Mouse (Mus musculus) T-helper 1 cell (primary cell): Measurements from ENCODE around the gene Il10.

Experiments
- in situ Hi-C: fragments of 300-600 bp; cut with MboI, MseI; formaldehyde crosslinking; loops from one replicate; pipeline ENCODE4 v1.15.1; 2025; ENCODE audit warnings: high pct_unique_total_duplicates

The Il10 gene

DNA sequence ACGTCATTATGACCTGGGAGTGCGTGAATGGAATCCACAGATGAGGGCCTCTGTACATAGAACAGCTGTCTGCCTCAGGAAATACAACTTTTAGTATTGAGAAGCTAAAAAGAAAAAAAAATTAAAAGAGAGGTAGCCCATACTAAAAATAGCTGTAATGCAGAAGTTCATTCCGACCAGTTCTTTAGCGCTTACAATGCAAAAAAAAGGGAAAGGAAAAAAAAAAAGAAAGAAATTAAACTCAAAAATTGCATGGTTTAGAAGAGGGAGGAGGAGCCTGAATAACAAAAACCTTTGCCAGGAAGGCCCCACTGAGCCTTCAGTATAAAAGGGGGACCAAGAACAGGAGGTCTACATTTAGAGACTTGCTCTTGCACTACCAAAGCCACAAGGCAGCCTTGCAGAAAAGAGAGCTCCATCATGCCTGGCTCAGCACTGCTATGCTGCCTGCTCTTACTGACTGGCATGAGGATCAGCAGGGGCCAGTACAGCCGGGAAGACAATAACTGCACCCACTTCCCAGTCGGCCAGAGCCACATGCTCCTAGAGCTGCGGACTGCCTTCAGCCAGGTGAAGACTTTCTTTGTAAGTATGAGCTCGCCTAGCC is at the start of gene Il10:
Gene Il10, plus strand, starts transcription at position 354 of the 607 bp plus-strand sequence.
- in situ Hi-C loops: no loop called here

DNA sequence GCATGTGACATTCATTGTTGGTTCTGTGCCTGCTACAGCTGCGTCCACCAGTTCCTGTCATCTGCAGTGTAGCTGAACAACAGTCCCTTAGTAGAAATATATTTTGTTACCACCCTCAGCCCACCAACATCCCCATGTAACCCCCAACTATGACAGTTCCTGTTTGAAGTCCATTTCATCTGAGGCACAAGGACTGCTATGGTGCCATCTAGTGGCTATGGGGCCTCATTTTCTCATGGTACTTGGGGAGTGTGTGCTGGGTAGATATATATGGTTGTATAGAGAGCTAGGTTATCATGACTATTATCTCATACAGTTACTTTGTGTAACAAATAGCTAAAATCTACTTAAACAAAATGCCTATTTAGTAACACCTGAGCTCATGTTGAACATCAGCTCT is 40.2 kb upstream of the Il10 start:
- in situ Hi-C loops: loop anchor here (5.0 kb wide), 1 partner anchor 92 kb away; the partner anchor contains the start of gene Il24

DNA sequence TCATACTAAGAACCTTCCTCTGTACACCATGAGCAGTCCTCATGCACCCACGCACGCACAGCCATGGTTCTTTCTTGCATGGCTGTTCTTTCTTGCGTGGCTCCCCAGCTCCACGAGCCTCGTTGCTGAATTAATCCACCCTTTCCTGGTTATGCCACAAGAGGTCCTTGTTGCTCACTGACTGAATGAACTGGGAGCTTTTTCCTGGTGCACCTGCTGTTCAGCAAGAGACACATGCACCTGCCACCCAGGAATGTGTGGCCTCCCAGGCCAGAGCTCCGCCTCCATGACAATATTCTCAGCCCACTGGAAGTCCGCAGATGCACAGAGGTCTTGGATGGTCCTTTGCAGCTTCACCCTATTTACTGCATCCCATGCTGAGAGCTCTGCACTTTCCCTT is 35.2 kb upstream of the Il10 start:
- in situ Hi-C loops: no loop called here

DNA sequence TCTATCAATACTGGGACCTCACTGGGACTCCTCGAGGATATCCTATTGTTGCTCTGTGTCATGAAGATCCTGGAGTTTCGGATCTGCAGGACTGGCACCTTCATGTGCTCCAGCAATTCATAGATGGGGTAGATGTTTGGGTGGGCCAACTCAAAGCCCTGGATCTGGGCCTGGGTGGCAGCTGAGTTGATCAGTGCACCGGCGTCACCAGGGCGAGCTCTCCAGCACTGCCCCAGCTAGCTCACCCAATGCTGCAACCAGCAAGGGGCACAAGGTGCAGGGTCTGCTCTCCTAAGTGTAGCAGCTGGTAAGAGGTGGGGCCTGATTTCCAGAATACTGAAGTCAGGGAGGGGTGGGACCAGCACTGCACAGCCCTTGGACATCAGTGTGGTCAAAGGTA is 32.6 kb upstream of the Il10 start:
- in situ Hi-C loops: loop anchor here (5.0 kb wide), 1 partner anchor 70 kb away; no protein-coding TSS in a partner anchor

DNA sequence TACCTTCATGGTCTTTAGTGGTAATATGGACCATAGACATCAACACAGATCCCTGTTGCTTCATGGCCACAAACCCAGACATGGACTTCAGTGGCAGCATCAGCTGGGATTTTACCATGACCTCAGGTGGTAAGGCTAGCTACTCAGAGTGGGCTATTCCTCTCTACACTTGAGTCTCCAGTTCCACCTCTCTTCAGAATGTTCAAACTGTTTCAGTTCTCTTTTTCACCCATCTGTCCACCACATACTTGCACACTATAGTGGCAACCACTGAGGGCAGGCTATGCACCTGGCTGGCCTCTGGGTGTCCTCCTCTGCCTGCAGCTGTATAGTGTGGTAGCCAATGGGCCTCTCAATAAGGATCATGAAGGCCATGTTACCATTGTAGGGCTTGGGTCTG is 32.2 kb upstream of the Il10 start:
- in situ Hi-C loops: loop anchor here (5.0 kb wide), 1 partner anchor 70 kb away; no protein-coding TSS in a partner anchor

DNA sequence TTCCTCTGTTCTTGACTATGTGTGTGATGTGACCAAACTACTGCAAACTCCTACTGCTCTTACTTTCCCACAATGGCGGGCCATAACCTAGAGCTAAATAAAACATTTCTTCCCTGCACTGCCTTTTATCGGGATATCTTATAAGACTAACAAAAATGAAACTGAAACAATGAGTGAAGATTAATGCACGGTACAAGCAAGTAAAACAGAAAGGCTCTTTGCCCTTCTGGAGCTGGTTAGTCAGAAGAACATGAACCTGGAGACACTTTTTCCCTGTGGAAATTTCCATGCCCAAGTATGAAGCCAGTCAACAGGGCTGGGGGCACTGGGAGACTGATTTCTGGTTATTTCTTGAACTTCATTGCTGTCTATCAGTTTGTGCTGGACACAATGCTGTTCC is 30.3 kb upstream of the Il10 start:
- in situ Hi-C loops: loop anchor here (5.0 kb wide), 1 partner anchor 68 kb away; no protein-coding TSS in a partner anchor

DNA sequence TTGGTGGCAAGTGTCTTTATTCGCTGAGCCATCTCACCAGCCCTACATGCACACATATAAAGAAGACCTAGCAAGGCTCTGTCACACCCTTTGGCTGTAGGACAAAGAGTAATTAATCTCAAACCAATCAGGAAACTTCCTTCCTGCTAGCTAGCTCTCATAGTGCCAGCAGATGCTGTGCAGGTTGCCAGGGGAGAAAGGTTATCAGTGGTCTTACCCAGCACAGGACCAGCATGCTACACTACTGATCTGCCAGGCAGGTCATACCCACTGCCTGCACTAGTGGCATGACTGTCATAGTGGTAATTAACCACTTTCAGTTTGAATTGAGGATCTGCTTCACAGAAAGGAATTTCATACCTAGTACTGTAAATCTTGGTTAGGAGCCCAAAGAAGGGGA is 29.2 kb upstream of the Il10 start:
- in situ Hi-C loops: no loop called here

DNA sequence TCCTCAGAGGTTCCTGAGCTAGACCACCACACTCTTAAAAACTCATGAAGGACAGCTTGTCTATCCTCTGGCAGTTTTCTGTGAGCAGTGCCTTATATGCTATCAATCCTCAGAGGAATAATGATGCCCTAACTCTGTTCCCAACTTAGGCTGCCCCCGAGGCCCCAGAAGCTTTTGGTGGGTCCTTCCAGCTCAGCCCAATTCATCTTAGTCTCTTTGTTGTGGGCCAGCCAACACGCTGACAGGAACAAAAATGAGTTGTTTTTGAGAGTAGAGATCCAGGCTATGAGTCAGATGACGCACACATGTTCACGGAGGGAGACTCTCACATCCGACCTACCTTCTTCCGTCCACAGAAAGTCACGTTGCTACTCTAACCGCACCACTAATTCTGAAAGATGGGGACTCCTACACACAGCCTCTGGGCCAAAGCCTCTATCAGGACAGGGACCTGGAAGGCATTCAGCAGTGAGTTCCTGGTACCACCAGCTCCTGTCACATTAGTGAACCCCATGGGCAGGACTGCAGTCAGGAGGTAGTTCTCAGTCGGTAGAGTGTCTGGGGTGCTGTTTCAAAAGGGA is 26.0 kb upstream of the Il10 start:
- in situ Hi-C loops: no loop called here

DNA sequence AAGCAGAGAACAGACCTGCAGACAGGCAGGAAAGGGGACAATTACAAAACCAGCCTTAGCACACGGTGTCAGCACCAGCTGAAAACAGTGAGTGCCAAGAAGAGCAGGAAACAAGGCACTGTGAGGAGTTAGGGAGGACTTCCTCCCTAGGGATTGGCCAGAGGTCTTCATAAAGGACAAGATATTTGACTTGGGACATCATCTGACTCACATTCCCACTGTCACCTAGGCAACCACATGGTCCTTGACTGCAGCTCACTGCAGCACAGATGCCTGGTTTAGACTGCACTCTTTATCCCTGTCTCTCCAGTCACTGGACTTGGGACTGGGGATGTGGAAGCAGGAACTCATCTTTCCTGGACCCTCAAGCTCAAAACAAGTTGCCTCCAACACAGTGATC is 24.1 kb upstream of the Il10 start:
- in situ Hi-C loops: no loop called here

DNA sequence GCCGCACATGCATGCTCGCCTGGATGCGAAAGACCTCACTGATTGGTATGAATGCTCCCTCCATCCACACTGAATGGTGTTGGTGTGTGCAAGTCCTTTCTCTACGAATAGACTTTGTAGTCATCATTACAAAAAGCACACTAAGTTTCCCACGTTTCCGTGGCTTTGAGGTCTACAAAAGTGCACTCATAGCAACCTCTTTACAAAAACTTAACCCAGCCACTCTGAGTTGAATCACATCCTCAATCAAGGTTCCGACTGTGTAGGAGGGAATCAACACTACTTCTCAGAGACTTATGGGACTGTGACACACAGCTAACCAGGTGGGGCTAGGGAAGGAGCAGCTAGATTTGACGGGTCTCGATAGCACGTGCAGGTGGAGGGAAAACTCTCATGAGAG is 23.3 kb upstream of the Il10 start:
- in situ Hi-C loops: no loop called here

DNA sequence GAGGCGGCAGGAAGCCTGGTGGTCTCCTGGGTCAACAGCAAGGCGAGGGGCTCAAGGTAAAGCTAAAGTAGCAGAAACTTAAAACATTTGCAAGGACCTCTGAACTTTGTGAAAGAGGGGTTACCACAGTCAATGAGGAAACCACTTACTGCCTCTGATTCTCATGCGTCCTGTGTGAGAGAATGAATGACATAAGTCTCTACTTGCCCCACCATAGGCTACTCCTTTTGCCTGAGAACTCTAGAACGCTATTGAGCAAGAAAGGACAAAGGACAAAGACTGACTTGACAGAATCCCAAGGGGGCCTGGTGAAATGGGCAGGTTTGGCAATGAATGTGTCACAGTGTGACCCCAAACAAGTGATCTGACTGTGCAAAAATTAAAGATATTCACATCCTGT is 22.2 kb upstream of the Il10 start:
- in situ Hi-C loops: no loop called here

DNA sequence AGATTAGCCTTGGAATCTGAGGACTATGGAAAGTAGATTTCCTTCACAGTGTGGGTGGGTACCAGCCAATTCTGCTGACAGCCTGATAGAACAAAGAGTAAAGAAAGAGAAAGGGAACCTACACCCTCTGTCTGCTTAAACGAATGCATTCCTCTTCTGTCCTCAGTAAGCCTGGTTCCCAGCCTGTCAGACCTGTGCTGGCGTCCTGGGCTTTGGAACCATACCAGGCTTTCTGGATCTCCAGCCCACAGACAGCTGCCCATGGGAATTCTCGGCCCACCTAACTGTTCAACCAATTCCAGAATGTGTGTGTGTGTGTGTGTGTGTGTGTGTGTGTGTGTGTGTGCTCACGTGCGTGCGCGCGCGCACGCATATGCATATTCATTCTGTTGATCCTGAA is 21.3 kb upstream of the Il10 start:
- in situ Hi-C loops: no loop called here

DNA sequence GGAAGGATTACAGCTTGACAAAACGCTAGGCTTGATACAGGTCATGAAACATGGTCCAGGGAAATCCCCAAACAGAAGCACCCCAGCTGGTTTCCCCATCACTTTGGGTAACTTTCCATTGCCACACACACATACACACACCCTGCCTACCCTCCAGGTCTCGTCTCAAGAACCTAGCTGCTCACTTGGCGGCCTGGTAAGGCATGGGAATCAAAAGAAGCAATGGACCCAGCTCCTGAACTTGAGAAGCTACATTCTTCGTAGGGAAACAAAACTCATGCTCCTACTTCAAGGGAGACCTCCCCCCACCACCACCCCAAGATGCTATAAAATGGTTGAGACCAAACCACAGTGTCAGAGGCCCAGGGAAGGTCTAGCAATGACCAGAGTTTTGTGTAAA is 19.9 kb upstream of the Il10 start:
- in situ Hi-C loops: no loop called here

DNA sequence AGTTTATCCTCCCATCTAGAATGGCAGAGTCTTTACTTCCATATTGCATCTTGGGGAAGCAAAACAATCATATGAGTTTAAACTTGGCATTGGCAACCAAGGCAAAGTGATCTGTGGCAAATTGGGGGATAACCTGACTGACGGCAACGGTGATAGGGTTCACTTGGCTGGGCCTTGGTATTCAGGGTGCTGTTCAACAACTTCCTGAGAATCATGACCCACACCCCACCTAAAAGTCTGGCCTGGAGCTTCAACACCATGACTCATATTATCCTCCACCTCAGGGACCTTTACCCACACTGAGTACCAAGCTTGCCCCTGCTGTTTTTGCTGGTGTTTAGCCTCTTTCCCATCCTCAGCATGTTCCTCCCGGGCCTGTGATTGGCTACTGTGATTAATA is 19.3 kb upstream of the Il10 start:
- in situ Hi-C loops: no loop called here

DNA sequence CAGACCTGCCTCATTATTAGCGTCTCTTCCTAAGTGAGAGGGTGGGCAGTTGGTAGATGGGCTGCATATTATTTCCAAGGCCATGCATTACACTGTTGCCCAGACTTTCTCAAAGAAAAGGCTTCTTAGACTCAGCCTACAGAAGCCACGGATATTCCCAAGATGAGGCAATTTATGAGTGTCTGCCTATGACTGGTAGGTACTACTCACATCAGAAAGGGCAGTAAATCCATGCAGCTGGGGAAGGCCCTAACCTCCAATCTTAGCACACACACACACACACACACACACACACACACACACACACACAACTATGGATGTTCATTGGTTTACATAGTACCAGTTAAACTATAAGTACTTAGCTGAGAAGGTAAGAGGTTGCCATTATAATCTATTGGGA is 17.1 kb upstream of the Il10 start:
- in situ Hi-C loops: no loop called here

DNA sequence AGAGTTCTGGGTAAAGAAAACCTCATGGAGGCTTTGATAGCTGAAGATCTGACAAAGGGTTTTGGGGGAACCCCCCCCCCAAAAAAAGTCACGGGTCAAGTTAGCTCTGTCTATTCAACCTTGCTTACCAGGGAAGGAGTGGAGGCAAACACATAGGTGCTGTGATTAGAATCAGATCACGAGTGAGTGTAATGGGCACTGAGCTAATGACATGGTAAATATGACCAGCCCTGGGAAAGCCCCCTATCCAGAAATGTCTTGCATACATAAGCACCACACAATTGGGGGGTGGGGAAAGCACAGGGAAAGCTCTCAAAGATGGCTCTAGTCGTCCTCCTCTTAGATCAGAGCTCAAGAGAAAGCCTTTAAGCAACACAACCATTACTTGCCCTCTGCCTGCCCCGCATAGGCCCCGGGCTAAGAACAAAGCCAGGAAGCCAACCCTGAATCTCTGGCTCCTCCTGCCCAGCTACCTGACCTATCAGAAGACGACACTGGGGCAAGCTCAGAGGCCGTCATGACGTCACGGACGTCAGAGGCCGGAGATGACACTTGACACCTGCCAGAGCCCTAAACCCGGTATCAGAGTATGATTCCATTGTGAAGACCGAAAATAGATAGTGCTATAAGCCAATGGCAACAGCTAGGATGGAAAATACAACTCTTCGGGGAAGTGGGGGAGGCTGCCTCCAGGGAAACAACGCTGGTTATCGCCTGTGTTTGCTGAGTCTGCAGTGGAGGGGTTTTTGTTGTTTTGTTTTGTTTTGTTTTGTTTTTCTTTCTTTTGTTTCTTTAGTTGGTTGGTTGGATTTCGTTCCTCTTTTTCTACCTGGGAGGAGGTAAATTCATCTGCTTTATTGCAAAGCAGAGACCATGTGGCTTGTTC is 16.4 kb upstream of the Il10 start:
- in situ Hi-C loops: no loop called here

DNA sequence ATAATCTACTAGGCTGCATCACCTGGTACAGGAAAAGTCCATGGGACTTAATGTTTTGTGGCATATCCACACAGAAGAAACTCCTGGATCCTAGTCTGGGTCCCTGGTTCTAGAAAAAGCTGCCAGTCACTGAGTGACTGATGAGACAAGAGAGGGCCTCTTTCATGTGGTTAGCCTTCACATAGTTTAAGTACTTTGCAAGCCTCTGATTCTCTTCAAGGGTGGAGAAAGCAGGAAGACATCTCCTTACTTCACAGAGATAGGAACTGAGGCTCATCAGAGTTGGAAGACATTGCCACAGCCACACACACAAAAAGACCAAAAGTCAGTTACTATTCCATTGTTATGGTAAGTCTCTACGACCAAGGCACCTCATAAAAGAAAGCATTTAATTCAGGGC is 13.6 kb upstream of the Il10 start:
- in situ Hi-C loops: no loop called here

DNA sequence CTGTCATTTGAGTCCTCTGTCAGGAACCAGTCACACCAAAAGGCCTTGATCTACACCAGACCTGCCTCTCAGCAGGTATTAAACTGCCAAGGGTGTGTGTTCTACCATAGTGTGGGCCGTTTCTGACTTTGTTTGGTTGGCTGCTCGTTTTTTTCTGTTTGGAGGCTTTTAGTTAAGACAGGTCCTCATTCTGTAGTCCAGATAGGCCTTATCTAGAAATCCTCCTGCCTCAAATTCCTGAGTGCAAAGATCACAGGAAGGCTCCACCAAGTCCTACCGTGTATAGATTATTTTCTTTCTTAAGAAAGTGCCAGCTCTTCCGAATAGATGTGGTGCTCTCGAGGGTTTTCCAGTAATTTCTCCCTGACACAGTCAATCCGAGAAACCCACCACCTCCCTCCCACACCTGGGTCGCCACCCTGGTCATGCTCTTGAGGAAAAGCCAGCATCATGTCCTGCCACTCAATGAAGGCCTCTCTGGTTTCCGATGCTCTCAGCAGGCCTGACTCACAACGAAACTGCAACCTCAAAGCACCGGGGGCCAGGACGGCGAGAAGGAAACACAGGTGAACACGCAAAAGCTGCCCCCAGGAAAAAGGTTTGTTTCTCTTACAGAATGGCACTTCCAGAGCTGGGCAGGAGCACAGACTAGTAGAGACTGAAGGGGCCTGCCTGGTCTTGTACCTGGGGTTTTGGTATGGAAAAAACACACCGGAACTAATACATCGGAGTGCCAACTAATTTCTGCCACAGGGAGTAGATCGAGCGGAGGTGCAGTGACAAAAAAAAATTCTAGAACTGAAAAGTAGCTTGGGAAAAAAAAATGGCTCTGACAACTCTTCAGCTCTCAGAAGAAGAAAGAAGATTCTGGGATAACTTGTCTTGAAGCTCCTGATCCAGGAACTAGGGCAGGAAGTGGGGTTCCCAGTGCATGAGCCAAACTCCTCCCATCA is 9.2 kb upstream of the Il10 start:
- in situ Hi-C loops: no loop called here

DNA sequence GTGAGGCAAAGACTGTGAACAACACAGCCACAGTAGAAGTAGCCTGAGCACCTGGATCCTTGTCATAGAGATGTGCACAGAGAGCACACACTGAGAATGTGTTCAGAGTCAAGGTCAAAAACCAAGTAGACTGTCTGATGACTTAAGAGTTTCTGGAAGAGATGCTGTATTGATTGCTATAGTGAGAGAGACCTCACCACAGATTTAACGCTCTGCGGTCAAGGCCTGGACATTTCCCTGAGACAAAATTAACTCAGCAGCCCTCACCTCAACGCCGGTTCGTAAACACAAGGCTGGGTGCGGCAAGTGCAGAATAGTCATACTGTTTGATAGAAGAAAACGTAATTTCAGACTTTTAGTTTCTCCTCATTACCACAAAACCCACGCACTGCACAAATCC is 7.2 kb upstream of the Il10 start:
- in situ Hi-C loops: no loop called here

DNA sequence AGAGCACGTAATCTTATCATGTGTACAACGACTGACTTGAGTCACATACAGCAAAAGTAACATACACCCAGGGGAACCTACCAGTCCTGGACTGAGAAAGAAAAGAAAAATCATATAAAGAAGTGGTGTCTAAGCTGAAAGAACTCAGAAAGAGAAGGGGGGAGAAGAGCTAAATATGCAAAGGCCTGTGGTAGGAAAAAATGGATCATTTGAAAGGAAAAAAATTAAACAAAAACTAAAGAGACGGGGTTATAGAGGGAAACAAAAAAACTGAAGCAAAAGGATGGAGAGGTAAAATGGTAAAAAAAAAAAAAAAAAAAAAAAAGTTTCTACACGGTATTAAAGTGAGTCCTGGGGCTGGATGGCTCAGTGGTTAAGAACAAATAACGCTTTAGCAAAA is 5.7 kb upstream of the Il10 start:
- in situ Hi-C loops: no loop called here

DNA sequence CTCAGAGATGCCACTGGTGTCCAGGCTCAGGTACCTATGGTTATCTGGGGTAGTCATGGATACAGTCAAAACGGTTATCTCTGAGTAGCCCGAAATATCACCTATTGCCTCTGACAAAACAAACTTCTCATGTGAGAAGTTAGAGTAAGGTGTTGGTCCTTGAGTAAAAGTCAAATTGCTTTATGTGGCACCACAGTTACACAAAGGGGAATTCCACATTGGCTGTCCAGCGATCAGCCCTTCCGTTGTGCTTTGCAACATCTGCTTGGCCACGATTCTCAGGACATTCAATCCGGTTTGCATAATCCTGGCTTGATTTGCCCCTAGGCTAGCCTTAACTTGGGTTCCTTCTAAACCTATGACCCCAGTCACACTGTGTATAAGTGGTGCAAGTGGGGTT is 4.4 kb upstream of the Il10 start:
- in situ Hi-C loops: no loop called here

DNA sequence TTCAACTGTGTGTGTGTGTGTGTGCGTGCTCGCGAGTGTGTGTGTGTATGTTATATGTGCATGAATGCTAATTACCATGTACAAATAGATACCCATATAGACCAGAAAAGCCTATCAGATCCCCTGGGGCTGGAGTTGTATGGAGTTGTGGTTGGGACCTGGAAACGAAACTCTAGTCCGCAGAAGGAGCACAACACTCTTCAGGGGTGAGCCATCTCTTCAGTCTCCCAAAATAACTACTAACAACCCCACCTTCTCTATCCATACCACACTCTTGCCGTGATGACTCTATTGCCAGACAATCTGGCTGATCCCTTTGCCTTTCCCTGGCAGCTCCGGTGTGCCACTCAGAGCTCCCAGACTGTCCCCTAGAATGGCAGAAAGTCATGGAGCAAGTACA is 3.8 kb upstream of the Il10 start:
- in situ Hi-C loops: no loop called here
